8 mouse cellular contexts compared by ENCODE assay signal in the genomic region with DNA sequence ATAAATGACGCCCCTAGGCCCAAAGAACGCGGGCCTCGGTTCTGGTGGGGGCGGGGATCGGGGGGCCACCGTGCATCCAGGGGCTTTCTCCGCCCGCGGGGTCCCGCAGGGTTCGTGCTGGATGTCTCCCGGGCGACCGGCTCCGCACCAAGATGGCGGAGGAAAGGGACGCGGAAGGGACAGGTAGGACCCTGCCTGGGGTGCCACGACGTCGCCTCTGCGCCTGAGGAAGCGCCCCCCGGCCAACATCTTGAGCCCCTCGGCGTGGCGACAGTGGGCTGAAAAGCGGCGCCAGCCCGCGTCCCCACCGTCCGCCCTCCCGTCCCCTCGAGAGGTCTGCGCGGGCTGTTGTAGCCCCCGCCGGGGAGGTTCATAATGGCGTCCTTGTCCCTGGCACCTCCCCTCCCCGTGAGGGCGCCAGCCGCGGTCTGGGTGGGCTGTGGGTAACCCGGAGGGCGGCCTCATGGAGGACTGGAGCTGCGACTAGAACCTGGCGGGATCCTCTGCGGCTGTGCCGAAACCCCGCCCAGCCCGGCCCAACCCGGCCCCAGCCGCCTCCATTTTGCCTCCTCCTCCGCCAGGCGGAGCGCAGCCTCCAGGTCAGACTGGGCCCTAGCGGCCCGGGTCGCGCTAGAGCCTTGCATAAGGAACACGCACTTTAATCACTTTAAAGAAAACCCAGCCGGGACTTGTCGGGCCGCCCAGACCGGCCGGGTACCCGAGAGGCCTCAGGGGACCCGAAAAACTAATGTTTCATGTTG. TPM values are rescaled to one million over a fixed set of nuclear protein-coding genes. Genes with fewer than 3 reads are reported as not detected.
A peak's percentile ranks its signal among the peaks of the same experiment; 100 is the strongest.
DNase-seq lines count a peak whose midpoint lies in the region; ATAC-seq lines count a peak whose summit lies in the region.

A gene (plus strand): TSS at position 135 of the 761 bp plus-strand sequence.

- H3K4me3 ChIP-seq in heart, embryonic 13.5 days, result peak within 1 kb of the TSS; percentile 84
- peak within 1 kb of the TSS; percentile 85 for H3K4me3 ChIP-seq in liver, embryonic 12.5 days
- peak within 1 kb of the TSS; percentile 78 for H3K4me3 ChIP-seq in stomach, embryonic 15.5 days (replicated peaks)

- no peaks in the 10 kb centered on the region for H3K27me3 ChIP-seq in heart, embryonic 13.5 days (replicated peaks)
- H3K27me3 ChIP-seq in liver, embryonic 12.5 days (replicated peaks), result no peaks in the 10 kb centered on the region
- no peaks in the 10 kb centered on the region for H3K27me3 ChIP-seq in stomach, embryonic 15.5 days (replicated peaks)

- H3K4me2 ChIP-seq in heart, embryonic 13.5 days, result peak within 1 kb of the TSS; percentile 79
- peak within 1 kb of the TSS; percentile 80 for H3K4me2 ChIP-seq in liver, embryonic 12.5 days
- peak within 1 kb of the TSS; percentile 60 for H3K4me2 ChIP-seq in stomach, embryonic 15.5 days

- peak within 1 kb of the TSS; percentile 99 for H3K9ac ChIP-seq in heart, embryonic 13.5 days
- peak within 1 kb of the TSS; percentile 97 for H3K9ac ChIP-seq in liver, embryonic 12.5 days
- H3K9ac ChIP-seq in stomach, embryonic 15.5 days, result peak within 1 kb of the TSS; percentile 96

- ATAC-seq in erythroid progenitor cell, adult 5-6 weeks (replicated peaks; ENCODE audit: low FRiP score, poor library complexity, severe bottlenecking), result peak; percentile 91
- ATAC-seq in heart, embryonic 13.5 days (ENCODE audit: extremely low read depth, insufficient number of reproducible peaks, low FRiP score, low TSS enrichment), result peak; percentile 90
- peak; percentile 93 for ATAC-seq in liver, embryonic 12.5 days
- ATAC-seq in stomach, embryonic 15.5 days (ENCODE audit: insufficient read depth, low FRiP score, low read depth), result peak; percentile 97

- H3K4me1 ChIP-seq in heart, embryonic 13.5 days, result peaks cover 8% of the 10 kb centered on the region
- H3K4me1 ChIP-seq in liver, embryonic 12.5 days, result peaks cover 26% of the 10 kb centered on the region
- no peaks in the 10 kb centered on the region for H3K4me1 ChIP-seq in stomach, embryonic 15.5 days

- peak; percentile 97 for DNase-seq in CD4-positive helper T cell, adult 2 months (ENCODE audit: low read depth, low spot score)
- peak; percentile 83 for DNase-seq in brain, embryonic 18.5 days (ENCODE audit: low read depth, low spot score)
- DNase-seq in kidney, postnatal 10 days, result peak; percentile 96
- peak; percentile 89 to 91 for DNase-seq in natural killer cell, adult 2 months (ENCODE audit: low spot score in 2 of 2)

- H3K36me3 ChIP-seq in heart, embryonic 13.5 days, result no peaks in the 10 kb centered on the region
- no peaks in the 10 kb centered on the region for H3K36me3 ChIP-seq in liver, embryonic 12.5 days
- no peaks in the 10 kb centered on the region for H3K36me3 ChIP-seq in stomach, embryonic 15.5 days

- peak within 1 kb of the TSS; percentile 100 for H3K27ac ChIP-seq in heart, embryonic 13.5 days (replicated peaks)
- peak within 1 kb of the TSS; percentile 99 for H3K27ac ChIP-seq in liver, embryonic 12.5 days
- peak within 1 kb of the TSS; percentile 100 for H3K27ac ChIP-seq in stomach, embryonic 15.5 days

- under 1% methylated on average over 70 of the region's 70 CpGs for WGBS in heart, embryonic 13.5 days
- under 1% methylated on average over 52 of the region's 70 CpGs for WGBS in liver, embryonic 12.5 days (ENCODE audit: insufficient replicate concordance)
- under 1% methylated on average over 66 of the region's 70 CpGs for WGBS in stomach, embryonic 15.5 days

- H3K9me3 ChIP-seq in heart, embryonic 13.5 days, result no peaks in the 10 kb centered on the region
- H3K9me3 ChIP-seq in liver, embryonic 12.5 days (replicated peaks), result no peaks in the 10 kb centered on the region
- H3K9me3 ChIP-seq in stomach, embryonic 15.5 days, result no peaks in the 10 kb centered on the region

RNA-seq across cellular contexts. Expression of the gene that starts here (rescaled TPM):
- 9.7 TPM in 1 of 2 replicates, not detected in the other for total RNA-seq in erythroid progenitor cell, adult 5-6 weeks (2015; ENCODE audit: low replicate concordance)
- 2.3 and 3.0 TPM in 2 replicates for total RNA-seq in erythroid progenitor cell, adult 5-6 weeks (2017; ENCODE audit: low replicate concordance)
- polyA plus RNA-seq in heart, embryonic 13.5 days (2015; fragmentation: Nextera tagmentation; extraction: Ambion mirVana), result 12.1 and 12.3 TPM in 2 replicates
- 4.6 and 5.2 TPM in 2 replicates for polyA plus RNA-seq in liver, embryonic 12.5 days (2016; fragmentation: Nextera tagmentation; extraction: Ambion mirVana)
- polyA plus RNA-seq in stomach, embryonic 15.5 days (2015; fragmentation: Nextera tagmentation; extraction: Ambion mirVana), result 6.3 and 6.9 TPM in 2 replicates

Comparison
In these comparisons a context has a peak if more than half of its experiments do, and no peak if none do; other contexts are left out.
1. Peak in every context shown above with its lines: DNase-seq, ATAC-seq, H3K4me3 ChIP-seq and H3K27ac ChIP-seq.